Mouse (Mus musculus): ENCODE measurements around the gene Olfr481.

Olfr481 gene

GRCm38 (mm10) chr7:108079555-108079954, at the start of gene Olfr481:
Gene Olfr481, plus strand, starts transcription at chr7:108079855.
- DNase-seq (ENCODE audit: extremely low read depth, insufficient read length, low spot score), result no peak

GRCm38 (mm10) chr7:108033889-108034288, 45.8 kb upstream of the Olfr481 start, which contains the start of gene Olfr478:
Gene Olfr478, minus strand, starts transcription at chr7:108033989.
- DNase-seq (ENCODE audit: extremely low read depth, insufficient read length, low spot score), result no peak

DNA sequence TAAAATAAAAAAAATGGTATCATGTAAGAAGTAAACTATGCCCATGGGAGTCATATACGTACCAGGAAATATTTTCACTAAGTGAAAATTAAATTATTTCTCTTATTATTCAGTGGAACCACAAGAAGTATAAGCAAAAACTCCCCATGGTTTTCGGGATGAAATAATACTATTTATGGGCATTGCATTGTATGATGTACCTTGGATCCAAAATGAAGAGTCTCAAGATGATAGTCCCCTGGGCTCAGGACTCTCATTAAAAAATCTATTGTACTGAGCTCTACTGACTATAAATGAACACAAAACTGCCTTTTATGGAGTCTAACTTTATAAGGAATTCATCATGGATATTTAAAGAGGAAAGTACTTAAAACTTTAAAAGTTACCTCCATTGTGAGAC, 29.3 kb upstream of the Olfr481 start, which contains the start of gene Olfr479:
TSS of gene Olfr479 (plus strand) at position 301 of the 400 bp plus-strand sequence.
- no peak for DNase-seq (ENCODE audit: extremely low read depth, insufficient read length, low spot score)

- DNase-seq (ENCODE audit: extremely low read depth, insufficient read length, low spot score), result no peak
Observed at GRCm38 (mm10) chr7:108067246-108067645, 12.4 kb upstream of the Olfr481 start, which contains the start of gene Olfr480. Gene Olfr480, minus strand, starts transcription at chr7:108067346.

DNA sequence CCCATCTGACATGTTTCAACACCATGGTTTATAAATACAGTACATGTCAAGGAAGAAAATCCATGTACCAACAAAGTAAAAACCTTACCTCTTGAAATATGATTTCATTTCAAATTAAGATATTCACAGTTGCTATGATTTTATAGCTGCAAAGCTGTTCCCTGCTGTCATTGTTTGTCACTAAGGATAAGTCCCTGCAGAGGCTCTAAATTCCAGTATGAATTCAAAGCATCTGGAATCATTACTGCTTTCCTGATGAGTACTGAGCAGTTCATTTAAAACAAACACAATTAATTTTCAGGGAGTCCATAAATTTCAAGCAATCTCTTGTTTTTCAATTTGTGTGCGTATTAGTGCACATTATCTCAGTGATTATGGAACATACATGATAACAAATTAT, 17.8 kb downstream of the Olfr481 start, which contains the start of gene Olfr482:
TSS of gene Olfr482 (minus strand) at position 101 of the 400 bp plus-strand sequence.
- no peak for DNase-seq (ENCODE audit: extremely low read depth, insufficient read length, low spot score)

DNA sequence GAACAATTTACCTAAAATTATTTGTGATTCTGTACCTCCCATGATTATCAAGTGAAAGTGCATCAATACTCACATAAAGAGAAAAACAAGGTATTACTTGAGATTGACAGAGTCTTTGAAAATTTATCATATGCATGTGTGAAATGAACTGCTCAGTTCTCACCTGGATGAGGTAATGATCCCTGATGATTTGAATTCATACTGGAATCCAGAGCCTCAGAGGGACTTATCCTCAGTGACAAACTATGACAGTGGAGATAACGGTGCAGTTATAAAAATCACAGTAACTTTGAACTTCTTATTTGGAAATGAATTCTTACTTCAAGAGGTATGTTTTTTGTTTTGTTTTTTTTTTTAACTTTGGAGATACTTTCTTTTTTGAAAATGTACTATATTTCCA, 20.9 kb downstream of the Olfr481 start, which contains the start of gene Olfr483:
TSS of gene Olfr483 (plus strand) at position 301 of the 400 bp plus-strand sequence.
- no peak for DNase-seq (ENCODE audit: extremely low read depth, insufficient read length, low spot score)

DNA sequence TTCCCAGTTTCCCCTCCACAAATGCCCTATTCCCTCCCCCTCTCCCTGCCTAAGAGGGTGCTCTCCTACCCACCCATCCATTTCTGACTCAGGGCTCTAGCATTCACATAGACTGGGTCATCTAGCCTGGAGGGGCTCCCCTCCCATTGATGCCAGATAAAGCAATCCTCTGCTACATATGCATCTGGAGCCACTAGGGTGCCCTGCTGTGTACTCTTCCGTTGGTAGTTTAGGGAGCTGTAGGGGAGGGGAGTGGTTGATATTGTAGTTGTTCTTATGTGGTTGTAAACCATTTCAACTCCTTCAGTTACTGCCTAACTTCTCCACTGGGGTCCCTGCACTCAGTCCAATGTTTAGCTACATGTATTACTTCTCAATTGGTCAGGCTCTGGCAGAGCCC, 41.0 kb downstream of the Olfr481 start:
- no peak for DNase-seq (ENCODE audit: extremely low read depth, insufficient read length, low spot score)

DNA sequence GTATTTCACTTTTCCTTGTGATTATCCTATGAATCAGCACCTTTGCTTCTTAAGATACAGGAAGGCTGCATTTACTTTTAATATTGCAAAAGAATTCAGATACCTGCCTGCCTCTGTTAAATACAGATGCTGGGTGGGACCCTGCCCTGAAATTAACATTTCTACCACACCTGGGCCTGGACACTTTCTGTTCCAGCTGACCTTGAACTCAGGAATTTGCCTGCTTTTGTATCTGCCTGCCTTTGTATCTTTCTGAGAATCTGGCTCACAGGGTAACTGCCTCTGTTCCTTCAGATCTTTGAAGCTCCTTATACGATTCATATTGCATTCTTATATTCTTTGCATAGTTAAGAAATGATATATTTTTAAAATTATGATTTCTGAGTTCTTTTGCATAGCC, 41.8 kb downstream of the Olfr481 start:
- no peak for DNase-seq (ENCODE audit: extremely low read depth, insufficient read length, low spot score)

GRCm38 (mm10) chr7:108127349-108127748, 47.7 kb downstream of the Olfr481 start, which contains the start of gene Olfr484:
Gene Olfr484, minus strand, starts transcription at chr7:108127449.
- DNase-seq (ENCODE audit: extremely low read depth, insufficient read length, low spot score), result no peak

Measured in 3134 (cell line).